Mouse (Mus musculus): Measurements from ENCODE around the gene Flii.

DNA sequence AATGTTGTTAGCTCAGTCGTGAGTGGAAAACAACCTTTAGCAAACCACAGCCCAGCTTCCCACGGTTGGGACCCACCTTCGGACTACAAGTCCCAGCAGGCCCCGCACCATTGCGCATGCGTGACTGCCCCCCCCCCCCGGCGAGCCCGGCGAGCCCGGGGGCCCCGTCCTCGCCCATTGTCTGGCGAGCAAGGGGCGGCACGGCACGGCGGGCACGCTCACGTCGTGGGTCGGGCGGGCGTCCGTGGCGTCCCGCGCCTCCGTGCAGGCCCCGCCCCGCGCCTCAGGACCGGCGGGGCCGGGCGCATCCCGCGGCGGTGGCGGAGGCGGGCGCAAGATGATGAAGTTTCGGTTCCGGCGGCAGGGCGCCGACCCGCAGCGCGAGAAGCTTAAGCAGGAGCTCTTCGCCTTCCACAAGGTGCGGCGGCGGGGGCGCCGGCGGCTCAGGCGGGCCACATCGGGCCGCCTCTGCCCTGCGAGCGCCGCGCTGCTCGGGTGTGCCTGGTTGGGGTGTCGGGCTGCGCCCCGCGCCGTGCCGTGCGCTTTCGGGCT is 27.5 kb downstream of the Flii start, which contains the start of gene Llgl1:
- TF ChIP-seq POLR2A (IDR thresholded peaks at IDR 0.05; ENCODE audit: low read depth, low read length) (peak; percentile 75), CTCF (IDR thresholded peaks at IDR 0.05; ENCODE audit: borderline replicate concordance, insufficient read depth, low read length) (no peak)
